5 mouse cellular contexts compared by ENCODE assay signal in the genomic region with DNA sequence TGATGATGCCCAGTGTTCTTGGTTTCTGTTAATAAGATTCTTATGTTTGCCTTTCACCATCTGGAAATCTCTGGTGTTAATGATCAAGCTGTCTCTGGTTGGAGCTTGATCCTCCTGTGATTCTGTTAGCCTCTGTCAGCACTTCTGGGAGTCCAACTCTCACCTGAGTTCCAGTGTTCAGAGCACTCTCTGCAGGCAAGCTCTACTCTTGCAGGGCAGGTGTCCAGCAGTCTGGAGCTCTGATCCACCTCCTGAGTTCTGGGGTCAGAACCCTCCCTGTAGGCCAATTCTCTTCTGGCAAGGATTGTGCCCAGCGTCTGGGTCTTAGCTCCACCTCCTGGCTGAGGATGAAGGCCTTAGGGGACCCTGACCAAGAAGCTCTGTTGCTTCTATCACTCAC.
DNase-seq lines count a peak whose midpoint lies in the region; TF ChIP-seq lines count a peak whose summit lies in the region.
"Not testable (repeated sequence)": the region's sequence is repeated elsewhere in the genome, so short reads cannot be mapped to it uniquely, and the experiment has no call there.

No protein-coding gene starts in this region.

- H3K4me3 ChIP-seq in kidney, adult 2 months (ENCODE audit: insufficient read depth, low read depth, low read length): not testable (repeated sequence)

- not testable (repeated sequence) for TF ChIP-seq POLR2A in kidney, adult 2 months (IDR thresholded peaks at IDR 0.05; ENCODE audit: low read depth, low read length)

- not testable (repeated sequence) for TF ChIP-seq CTCF in kidney, adult 2 months (conservative IDR thresholded peaks at IDR 0.05; ENCODE audit: insufficient read depth, insufficient read length, low read depth, low read length)

- H3K36me3 ChIP-seq in kidney, adult 2 months (ENCODE audit: control insufficient read depth, insufficient read depth, low read length): not testable (repeated sequence)

- peak overlapping the region; percentile 79 for H3K27ac ChIP-seq in kidney, adult 2 months (ENCODE audit: insufficient read depth, low read depth, low read length)

- peak; percentile 83 for DNase-seq in kidney, adult 11 months
- peak; percentile 89 for DNase-seq in kidney, adult 2 months
- peak; percentile 89 for DNase-seq in kidney, adult 9 months
- peak; percentile 10 for DNase-seq in kidney, postnatal 14 days
- peak; percentile 66 to 74 for DNase-seq in kidney, postnatal 36 days

- 60% methylated on average over 1 of the region's 1 CpGs for WGBS in kidney, adult 2 months

- not testable (repeated sequence) for H3K27me3 ChIP-seq in kidney, adult 2 months (replicated peaks; ENCODE audit: control insufficient read depth, insufficient read depth, low read length)

- not testable (repeated sequence) for H3K4me1 ChIP-seq in kidney, adult 2 months (ENCODE audit: control insufficient read depth, insufficient read depth, low read length)

Comparison
In these comparisons a context has a peak if more than half of its experiments do, and no peak if none do; other contexts are left out.
1. DNase-seq: peak in every context shown above with its lines; median percentile 89 in kidney, adult 2 months; 89 in kidney, adult 9 months; 83 in kidney, adult 11 months; 70 in kidney, postnatal 36 days; 10 in kidney, postnatal 14 days.